Mouse (Mus musculus) E14TG2a.4 (cell line): ENCODE measurements around the gene Akap13.

ENCODE experiments used
- H3K27me3 ChIP-seq: 2 replicates; pipeline ENCODE4 v1.6.1; 2014; ENCODE audit warnings: low read length, control low read depth; ENCODE audit not compliant: insufficient read depth
- H3K36me3 ChIP-seq: 2 replicates; pipeline ENCODE4 v1.6.1; 2014; ENCODE audit warnings: low read length, control low read depth; ENCODE audit not compliant: insufficient read depth
- H3K4me1 ChIP-seq: replicated peaks from 2 replicates; pipeline ENCODE4 v1.6.1; 2014; ENCODE audit warnings: low read depth, low read length, control low read depth
- H3K4me3 ChIP-seq: replicated peaks from 2 replicates; pipeline ENCODE4 v1.5.1; 2014; ENCODE audit warnings: mild to moderate bottlenecking, low read length
- H3K9me3 ChIP-seq: 2 replicates; pipeline ENCODE4 v1.6.1; 2014; ENCODE audit warnings: low read length, control low read depth
- CTCF ChIP-seq: conservative IDR thresholded peaks from 2 replicates; pipeline ENCODE4 v1.5.1; 2014; ENCODE audit warnings: low read length
- NANOG ChIP-seq: IDR thresholded peaks from 2 replicates; pipeline ENCODE4 v1.6.1; 2014; ENCODE audit warnings: borderline replicate concordance, low read length, mixed read lengths
- POU5F1 ChIP-seq: IDR thresholded peaks from 2 replicates; pipeline ENCODE4 v1.6.1; 2014; ENCODE audit warnings: low read length, borderline replicate concordance

Akap13 gene

DNA sequence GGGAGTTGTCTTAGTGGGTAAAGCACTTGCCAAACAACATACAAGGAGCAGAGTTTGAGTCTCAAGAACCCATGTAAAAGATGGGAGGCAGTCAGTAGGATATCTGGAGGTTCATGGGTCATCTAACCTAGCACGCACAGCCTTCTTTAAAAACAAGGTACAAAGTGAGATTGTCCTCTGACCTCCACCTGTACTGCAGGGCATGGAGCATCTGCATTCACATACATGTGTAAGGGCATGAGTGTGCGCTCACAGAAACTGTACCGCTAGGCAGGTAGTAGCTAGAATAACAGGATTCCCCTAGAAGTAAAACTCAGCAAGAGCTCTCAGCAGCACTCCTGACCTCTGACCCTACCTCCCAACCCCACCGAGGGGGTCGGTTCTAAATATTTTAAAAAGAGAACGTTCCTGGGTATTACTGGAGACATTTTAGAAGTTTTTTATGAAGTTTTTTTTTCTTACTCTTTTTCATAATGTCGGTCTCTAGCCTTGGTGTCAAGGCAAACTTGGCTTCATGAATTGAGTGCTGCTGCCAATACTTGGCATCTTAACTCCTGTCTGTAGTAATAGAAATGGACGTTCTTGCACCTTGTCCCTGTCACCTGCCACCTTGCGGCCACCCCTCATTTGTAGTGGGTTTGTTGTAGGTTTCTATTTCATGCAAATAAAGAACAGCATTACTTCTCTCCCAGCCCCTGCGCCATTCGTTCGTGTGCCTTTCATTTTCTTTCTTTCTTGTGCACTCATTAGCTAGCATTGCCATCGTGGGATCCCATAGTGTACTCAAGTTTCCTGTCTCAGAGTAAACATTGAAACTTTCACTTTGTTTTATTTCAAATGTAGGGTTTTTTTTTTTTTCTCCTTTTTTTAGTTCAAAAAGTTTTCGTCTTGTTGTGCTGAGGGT lies 61.6 kb downstream of the Akap13 start:
- TF ChIP-seq CTCF (no peak), NANOG (no peak), POU5F1 (no peak)
- Histone ChIP-seq H3K4me3 (no peak overlapping the region), H3K36me3 (no peaks in the 10 kb centered on the region), H3K9me3 (no peaks in the 10 kb centered on the region), H3K27me3 (no peaks in the 10 kb centered on the region), H3K4me1 (peaks cover 16% of the 10 kb centered on the region)

DNA sequence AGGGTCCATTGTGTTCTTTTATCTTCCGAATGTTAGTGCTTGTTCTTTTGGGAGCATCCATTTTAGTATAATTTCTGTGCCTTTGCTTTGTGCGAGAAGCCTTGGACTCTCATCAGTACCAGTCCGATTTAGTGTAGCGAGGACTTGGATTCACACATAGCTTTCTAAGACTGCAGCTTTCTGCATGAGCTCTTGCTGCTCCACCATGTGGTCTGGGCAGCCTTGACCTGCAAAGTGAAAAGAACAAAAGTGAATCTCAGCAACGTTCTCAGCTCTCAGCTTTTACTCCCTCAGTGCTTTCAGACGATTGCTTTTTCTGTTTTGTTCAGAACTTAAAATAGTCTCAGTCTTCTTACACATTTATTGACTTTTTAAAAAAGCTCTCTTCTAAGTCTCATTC lies 65.2 kb downstream of the Akap13 start:
- peaks cover 16% of the 10 kb centered on the region for H3K4me1 ChIP-seq
- no peak overlapping the region for H3K4me3 ChIP-seq
- TF ChIP-seq POU5F1 (no peak), NANOG (no peak)
- no peaks in the 10 kb centered on the region for H3K9me3 ChIP-seq
- H3K27me3 ChIP-seq: no peaks in the 10 kb centered on the region
- H3K36me3 ChIP-seq: no peaks in the 10 kb centered on the region

DNA sequence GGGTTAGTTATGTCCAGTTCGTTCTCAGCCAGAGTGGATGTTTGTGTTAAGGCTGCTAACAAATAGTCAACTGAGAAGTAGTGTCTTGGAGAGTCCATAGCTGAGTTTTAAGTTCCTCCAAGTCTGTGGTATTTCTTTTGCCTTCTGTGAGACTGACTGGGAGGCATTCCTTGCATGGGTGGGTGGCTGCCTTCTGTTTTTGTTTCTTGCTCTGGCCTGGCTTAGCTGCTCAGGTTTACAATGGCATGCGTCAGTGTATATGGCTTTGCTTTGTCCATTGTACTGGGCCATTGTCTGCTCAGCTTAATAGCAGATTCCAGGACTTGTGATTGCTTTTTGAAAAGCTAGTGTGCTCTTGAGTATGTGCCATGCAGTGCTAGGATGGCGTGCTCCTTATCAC lies 65.9 kb downstream of the Akap13 start:
- Histone ChIP-seq H3K36me3 (no peaks in the 10 kb centered on the region), H3K9me3 (no peaks in the 10 kb centered on the region), H3K4me1 (peaks cover 16% of the 10 kb centered on the region), H3K27me3 (no peaks in the 10 kb centered on the region), H3K4me3 (no peak overlapping the region)
- no peak for TF ChIP-seq POU5F1
- TF ChIP-seq NANOG: peak; percentile 47; the same call in 1 of the 2 replicates

DNA sequence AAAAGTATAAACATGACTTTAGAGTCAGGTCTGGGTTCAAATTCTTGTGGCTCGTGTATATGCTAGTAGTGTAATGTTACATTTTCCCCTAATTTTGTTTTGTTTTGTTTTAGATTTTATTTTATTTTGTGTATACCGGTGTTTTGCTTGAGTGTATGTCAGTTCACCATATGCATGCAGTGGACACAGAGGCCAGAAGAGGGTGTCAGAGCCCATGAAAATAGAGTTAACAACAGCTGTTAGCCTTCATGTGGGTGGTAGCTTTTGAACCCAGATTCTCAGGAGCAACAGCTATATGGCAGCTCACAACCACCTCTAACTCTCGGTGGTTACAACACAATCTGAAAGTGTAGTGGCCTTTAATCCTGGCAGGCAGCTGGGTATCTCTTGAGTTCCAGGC lies 66.9 kb downstream of the Akap13 start:
- Histone ChIP-seq H3K27me3 (no peaks in the 10 kb centered on the region), H3K4me3 (no peak overlapping the region), H3K4me1 (peaks cover 16% of the 10 kb centered on the region), H3K36me3 (no peaks in the 10 kb centered on the region), H3K9me3 (no peaks in the 10 kb centered on the region)
- TF ChIP-seq NANOG (no peak), POU5F1 (no peak), CTCF (no peak)

DNA sequence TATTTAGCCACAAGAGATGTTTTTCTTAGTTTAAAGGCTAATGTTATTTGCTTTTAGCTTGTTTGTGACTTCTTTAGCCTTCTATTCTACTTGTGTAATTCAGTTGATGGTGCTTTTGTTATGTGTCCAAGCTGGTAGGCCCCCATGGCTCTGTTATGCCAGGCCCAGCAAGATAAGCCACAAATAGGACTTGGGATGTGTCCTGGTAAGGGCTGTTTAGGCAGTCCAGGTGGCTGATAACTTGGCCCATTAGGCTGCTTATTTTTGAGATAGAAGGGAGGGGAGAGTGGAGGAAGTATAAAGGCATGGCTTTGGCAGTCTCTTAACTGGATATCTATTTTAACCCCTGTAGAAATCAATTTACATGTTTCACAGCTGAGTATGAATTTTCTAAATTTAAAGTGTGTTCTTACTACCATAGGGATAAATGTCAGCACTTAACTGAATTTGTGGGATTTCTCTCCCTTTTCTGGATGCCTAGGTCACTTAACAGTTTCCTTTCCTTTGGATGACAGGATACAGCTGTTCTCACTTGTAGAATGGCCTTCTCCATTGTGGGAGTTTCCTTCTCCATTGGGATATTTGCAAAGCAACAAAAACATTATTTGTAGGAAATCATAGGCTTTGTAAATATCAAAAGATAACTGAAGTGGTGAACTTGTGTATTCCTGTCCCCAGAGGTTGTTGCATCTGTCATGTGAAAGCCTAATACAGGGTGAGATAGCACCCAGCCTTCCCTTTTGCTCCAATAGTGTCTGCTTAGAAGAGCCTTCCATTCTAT lies 69.6 kb downstream of the Akap13 start:
- TF ChIP-seq CTCF (no peak), POU5F1 (no peak), NANOG (no peak)
- Histone ChIP-seq H3K27me3 (no peaks in the 10 kb centered on the region), H3K36me3 (no peaks in the 10 kb centered on the region), H3K9me3 (no peaks in the 10 kb centered on the region), H3K4me1 (peaks cover 16% of the 10 kb centered on the region), H3K4me3 (no peak overlapping the region)

DNA sequence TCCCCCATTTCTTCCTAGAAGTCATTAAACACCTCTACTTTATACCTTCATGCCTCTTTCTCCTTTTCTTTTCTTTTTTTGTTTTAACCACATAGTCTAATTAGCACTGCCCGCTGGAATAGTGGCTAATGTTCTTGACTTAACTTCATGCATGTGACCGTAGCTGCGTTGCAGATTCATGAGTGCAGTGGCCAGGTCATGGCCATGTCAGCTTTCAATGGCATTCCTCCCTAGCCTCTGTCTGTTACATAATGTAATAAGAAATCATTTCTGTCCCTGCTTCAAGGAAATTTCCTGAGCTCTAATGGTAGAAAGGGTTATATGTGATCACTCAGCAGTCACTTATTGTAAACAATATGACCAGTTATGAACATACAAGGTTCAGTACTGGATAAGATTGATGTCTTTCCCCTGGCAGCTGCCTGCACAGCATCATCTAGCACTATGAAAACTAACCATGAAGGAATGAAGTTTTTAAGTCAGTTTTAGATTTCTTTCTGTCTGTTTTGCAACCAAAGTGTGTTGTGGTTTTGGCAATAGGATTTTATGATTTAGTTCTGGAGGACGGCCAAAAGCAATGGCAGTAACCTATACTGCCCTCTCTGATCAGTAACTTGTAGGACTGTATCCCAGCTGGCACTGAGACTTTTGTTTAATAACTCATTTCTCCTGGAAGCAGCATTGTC lies 70.5 kb downstream of the Akap13 start:
- no peak for TF ChIP-seq CTCF
- TF ChIP-seq NANOG: no peak
- no peak for TF ChIP-seq POU5F1
- H3K36me3 ChIP-seq: no peaks in the 10 kb centered on the region

DNA sequence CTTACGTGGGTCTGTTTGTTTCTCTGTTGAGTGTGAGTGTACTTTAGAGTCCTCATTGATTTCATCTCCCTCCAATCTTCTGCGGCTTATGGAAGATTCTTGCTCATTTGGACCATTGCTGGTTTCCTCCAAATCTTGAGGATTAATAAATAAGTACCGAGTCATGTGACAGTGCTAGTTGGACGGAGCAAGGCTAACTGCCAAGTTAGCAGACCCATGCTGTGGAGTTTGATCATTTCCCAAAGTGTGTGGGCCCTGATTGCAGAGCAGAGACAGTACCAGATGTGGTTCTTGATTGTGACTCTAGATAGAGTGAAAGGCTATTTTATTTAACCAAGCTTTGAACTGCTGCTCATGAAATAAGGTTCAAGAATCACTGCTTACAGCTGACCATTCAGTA lies 73.4 kb downstream of the Akap13 start:
- Histone ChIP-seq H3K4me3 (no peak overlapping the region), H3K9me3 (no peaks in the 10 kb centered on the region), H3K36me3 (no peaks in the 10 kb centered on the region), H3K27me3 (no peaks in the 10 kb centered on the region), H3K4me1 (no peaks in the 10 kb centered on the region)
- TF ChIP-seq NANOG: no peak
- no peak for TF ChIP-seq CTCF
- TF ChIP-seq POU5F1: no peak

More for the DNA sequence above, 70.5 kb downstream of the Akap13 start:
- Histone ChIP-seq H3K9me3 (no peaks in the 10 kb centered on the region), H3K27me3 (no peaks in the 10 kb centered on the region), H3K4me1 (peaks cover 10% of the 10 kb centered on the region), H3K4me3 (no peak overlapping the region)

DNA sequence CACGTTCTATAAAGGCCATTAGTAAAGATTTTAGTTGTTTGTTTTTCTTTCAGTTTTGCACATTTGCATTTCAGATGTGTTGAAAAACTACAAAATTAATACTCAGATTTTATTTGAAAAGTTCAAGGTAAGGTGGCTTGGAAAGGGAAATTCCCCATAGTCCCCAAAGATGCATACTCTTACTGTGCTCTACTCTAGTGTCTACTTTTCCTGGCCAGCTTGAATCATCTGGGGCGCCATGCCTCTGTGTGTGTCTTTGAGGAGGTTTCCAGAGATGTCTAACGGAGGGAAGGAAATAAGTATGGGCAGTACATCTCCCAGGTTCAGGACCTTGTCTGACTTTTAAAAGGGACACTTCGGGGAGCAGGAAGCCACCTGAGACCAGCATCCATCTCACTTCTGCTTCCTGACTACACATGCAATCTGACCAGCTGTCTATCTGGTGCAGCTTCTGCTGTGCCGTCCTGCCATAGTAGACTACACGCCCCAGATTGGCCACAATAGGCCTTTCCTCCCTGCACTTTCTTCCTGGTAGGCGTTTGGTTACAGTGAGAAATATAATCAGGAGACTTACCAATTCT lies 74.6 kb downstream of the Akap13 start:
- Histone ChIP-seq H3K27me3 (no peaks in the 10 kb centered on the region), H3K4me3 (no peak overlapping the region), H3K4me1 (no peaks in the 10 kb centered on the region), H3K9me3 (no peaks in the 10 kb centered on the region), H3K36me3 (no peaks in the 10 kb centered on the region)
- TF ChIP-seq NANOG (no peak), POU5F1 (no peak), CTCF (no peak)
